Mouse (Mus musculus): Measurements from ENCODE around the gene Tcf7l1. TPM values are rescaled to one million over a fixed set of nuclear protein-coding genes. Genes with fewer than 3 reads are reported as not detected.

Tcf7l1 gene
- polyA plus RNA-seq, 1 experiment from 2014 or later: 5.7 TPM

GRCm38 (mm10) chr6:72787948-72788891, 834 bp downstream of the Tcf7l1 start:
- Histone ChIP-seq H3K27me3 (ENCODE audit: insufficient read depth, low read length) (peaks cover 17% of the 10 kb centered on the region), H3K27ac (ENCODE audit: low read depth) (peak overlapping the region; percentile 86), H3K4me3 (ENCODE audit: low read depth, low read length) (peak overlapping the region; percentile 52), H3K4me2 (ENCODE audit: low read depth, low read length) (peak overlapping the region; percentile 83), H3K9ac (replicated peaks) (peak overlapping the region; percentile 63), H3K4me1 (ENCODE audit: insufficient read depth) (peaks cover 4% of the 10 kb centered on the region), H3K36me3 (replicated peaks; ENCODE audit: insufficient read depth, low read length) (no peaks in the 10 kb centered on the region), H3K9me3 (ENCODE audit: low read length) (no peaks in the 10 kb centered on the region)
- no peak for TF ChIP-seq CTCF (IDR thresholded peaks at IDR 0.05; ENCODE audit: low read depth)
- TF ChIP-seq EP300 (IDR thresholded peaks at IDR 0.05; ENCODE audit: low read depth): no peak
- ATAC-seq (peak; percentile 5), DNase-seq (peak; percentile 49)
- 2% methylated on average over 63 of the region's 69 CpGs for WGBS (ENCODE audit: insufficient replicate concordance)

GRCm38 (mm10) chr6:72787322-72787947, 1.6 kb downstream of the Tcf7l1 start:
- DNase-seq (peak; percentile 24), ATAC-seq (no peak)
- peak overlapping the region; percentile 52 for H3K4me3 ChIP-seq (ENCODE audit: low read depth, low read length)
- peaks cover 17% of the 10 kb centered on the region for H3K27me3 ChIP-seq (ENCODE audit: insufficient read depth, low read length)
- H3K4me1 ChIP-seq (ENCODE audit: insufficient read depth): peaks cover 4% of the 10 kb centered on the region
- no peak for TF ChIP-seq CTCF (IDR thresholded peaks at IDR 0.05; ENCODE audit: low read depth)
- TF ChIP-seq EP300 (IDR thresholded peaks at IDR 0.05; ENCODE audit: low read depth): no peak
- H3K36me3 ChIP-seq (replicated peaks; ENCODE audit: insufficient read depth, low read length): no peaks in the 10 kb centered on the region
- H3K9me3 ChIP-seq (ENCODE audit: low read length): no peaks in the 10 kb centered on the region
- peak overlapping the region; percentile 63 for H3K9ac ChIP-seq (replicated peaks)
- H3K27ac ChIP-seq (ENCODE audit: low read depth): no peak overlapping the region; the same call in 1 of the 2 replicates
- H3K4me2 ChIP-seq (ENCODE audit: low read depth, low read length): peak overlapping the region; percentile 83
- 32% methylated on average over 19 of the region's 19 CpGs for WGBS (ENCODE audit: insufficient replicate concordance)

GRCm38 (mm10) chr6:72783780-72784179, 5.3 kb downstream of the Tcf7l1 start:
- Histone ChIP-seq H3K4me1 (ENCODE audit: insufficient read depth) (peaks cover 4% of the 10 kb centered on the region), H3K36me3 (replicated peaks; ENCODE audit: insufficient read depth, low read length) (no peaks in the 10 kb centered on the region), H3K4me3 (ENCODE audit: low read depth, low read length) (no peak overlapping the region), H3K4me2 (ENCODE audit: low read depth, low read length) (no peak overlapping the region), H3K27me3 (ENCODE audit: insufficient read depth, low read length) (peaks cover 17% of the 10 kb centered on the region), H3K27ac (ENCODE audit: low read depth) (no peak overlapping the region), H3K9ac (replicated peaks) (no peak overlapping the region), H3K9me3 (ENCODE audit: low read length) (no peaks in the 10 kb centered on the region)
- ATAC-seq (no peak), DNase-seq (no peak)
- 81% methylated on average over 4 of the region's 4 CpGs for WGBS (ENCODE audit: insufficient replicate concordance)
- no peak for TF ChIP-seq CTCF (IDR thresholded peaks at IDR 0.05; ENCODE audit: low read depth)
- no peak for TF ChIP-seq EP300 (IDR thresholded peaks at IDR 0.05; ENCODE audit: low read depth)

- H3K4me2 ChIP-seq (ENCODE audit: low read depth, low read length): no peak overlapping the region
- H3K36me3 ChIP-seq (replicated peaks; ENCODE audit: insufficient read depth, low read length): no peaks in the 10 kb centered on the region
- peaks cover 2% of the 10 kb centered on the region; the same call in 1 of the 2 replicates for H3K4me1 ChIP-seq (ENCODE audit: insufficient read depth)
- no peaks in the 10 kb centered on the region for H3K9me3 ChIP-seq (ENCODE audit: low read length)
- no peak for TF ChIP-seq EP300 (IDR thresholded peaks at IDR 0.05; ENCODE audit: low read depth)
- TF ChIP-seq CTCF (IDR thresholded peaks at IDR 0.05; ENCODE audit: low read depth): peak; percentile 41
- 65% methylated on average over 15 of the region's 15 CpGs for WGBS (ENCODE audit: insufficient replicate concordance)
- no peak overlapping the region for H3K9ac ChIP-seq (replicated peaks)
- H3K4me3 ChIP-seq (ENCODE audit: low read depth, low read length): no peak overlapping the region
- H3K27me3 ChIP-seq (ENCODE audit: insufficient read depth, low read length): no peaks in the 10 kb centered on the region
- ATAC-seq: peak; percentile 73
- H3K27ac ChIP-seq (ENCODE audit: low read depth): peak overlapping the region; percentile 64
- peak; percentile 34 for DNase-seq
These were observed 10.0 kb downstream of the Tcf7l1 start for GRCm38 (mm10) chr6:72778779-72779776.

- no peak overlapping the region for H3K9ac ChIP-seq (replicated peaks)
- no peak overlapping the region for H3K4me3 ChIP-seq (ENCODE audit: low read depth, low read length)
- DNase-seq: no peak
- no peak overlapping the region for H3K4me2 ChIP-seq (ENCODE audit: low read depth, low read length)
- peak; percentile 82 for ATAC-seq
- H3K27me3 ChIP-seq (ENCODE audit: insufficient read depth, low read length): no peaks in the 10 kb centered on the region
- H3K27ac ChIP-seq (ENCODE audit: low read depth): no peak overlapping the region
- no peak for TF ChIP-seq EP300 (IDR thresholded peaks at IDR 0.05; ENCODE audit: low read depth)
- no peak for TF ChIP-seq CTCF (IDR thresholded peaks at IDR 0.05; ENCODE audit: low read depth)
- H3K9me3 ChIP-seq (ENCODE audit: low read length): no peaks in the 10 kb centered on the region
- peaks cover 2% of the 10 kb centered on the region; the same call in 1 of the 2 replicates for H3K4me1 ChIP-seq (ENCODE audit: insufficient read depth)
- H3K36me3 ChIP-seq (replicated peaks; ENCODE audit: insufficient read depth, low read length): no peaks in the 10 kb centered on the region
- 53% methylated on average over 4 of the region's 4 CpGs for WGBS (ENCODE audit: insufficient replicate concordance)
These were observed 11.8 kb downstream of the Tcf7l1 start for GRCm38 (mm10) chr6:72777212-72777611.
